Mouse (Mus musculus): ENCODE results near the gene Gm3476.
"Not testable (repeated sequence)": the region's sequence is repeated elsewhere in the genome, so short reads cannot be mapped to it uniquely, and the experiment has no call there.

Gm3476 gene

DNA sequence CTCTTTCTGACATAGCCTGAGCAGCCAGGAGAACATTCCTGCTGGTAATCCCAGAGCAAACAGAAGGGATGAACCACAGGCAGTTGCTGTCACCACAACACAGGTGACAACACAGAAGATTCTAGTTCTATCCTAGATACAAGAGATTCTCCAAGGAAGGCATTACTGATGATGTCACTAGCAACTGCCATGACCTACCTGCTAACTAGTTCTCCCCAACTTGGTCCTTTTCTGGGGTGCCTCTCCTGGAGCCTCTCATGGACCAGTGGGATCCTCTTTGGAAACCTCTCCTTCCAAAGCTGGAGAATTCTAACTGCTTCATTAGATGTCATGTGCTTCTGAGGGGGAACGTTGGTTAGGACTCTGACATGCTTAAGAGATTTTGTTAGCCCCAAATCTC is at the start of gene Gm3476:
Gene Gm3476 (minus strand): TSS at position 101 of the 400 bp plus-strand sequence.
- not testable (repeated sequence) for DNase-seq (ENCODE audit: low read depth, low spot score)

DNA sequence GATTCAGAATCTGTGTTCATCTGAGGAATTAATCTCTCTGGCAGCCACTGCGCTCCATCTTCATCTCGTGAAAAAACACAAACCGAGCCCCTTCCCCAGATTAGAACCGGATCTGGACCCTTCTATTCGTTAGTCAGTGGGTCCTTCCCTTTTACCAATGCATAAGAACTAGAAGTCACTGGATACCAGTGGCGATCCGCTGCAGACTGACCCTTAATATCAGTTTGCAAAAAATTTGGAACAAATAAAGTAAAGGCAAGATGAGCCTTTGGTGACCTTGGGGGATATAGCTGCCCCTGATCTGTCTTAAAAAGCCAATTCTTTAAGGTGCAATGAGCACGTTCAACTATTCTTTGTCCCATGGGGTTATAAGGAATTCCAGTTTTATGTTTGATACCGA is 37.9 kb upstream of the Gm3476 start:
- DNase-seq (ENCODE audit: low read depth, low spot score): not testable (repeated sequence)

DNA sequence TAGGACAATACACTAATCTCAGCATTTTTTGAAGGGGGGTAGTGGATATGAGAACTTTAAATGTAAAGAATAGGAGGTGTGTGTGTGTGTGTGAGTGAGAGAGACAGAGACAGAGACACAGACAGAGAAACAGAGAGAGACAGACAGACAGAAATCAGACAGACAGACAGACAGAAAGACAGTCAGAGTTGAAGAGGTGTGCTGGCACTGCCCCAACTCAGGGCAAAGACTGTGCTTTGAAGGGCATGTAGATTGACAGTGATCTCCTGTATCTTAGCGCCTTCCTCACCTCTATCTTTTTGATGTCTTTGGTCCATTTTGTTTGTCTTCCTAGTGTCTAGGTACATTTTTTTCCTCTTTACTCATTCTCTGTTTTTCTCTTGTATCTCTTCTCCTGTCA is 35.5 kb upstream of the Gm3476 start:
- DNase-seq (ENCODE audit: low read depth, low spot score): not testable (repeated sequence)

DNA sequence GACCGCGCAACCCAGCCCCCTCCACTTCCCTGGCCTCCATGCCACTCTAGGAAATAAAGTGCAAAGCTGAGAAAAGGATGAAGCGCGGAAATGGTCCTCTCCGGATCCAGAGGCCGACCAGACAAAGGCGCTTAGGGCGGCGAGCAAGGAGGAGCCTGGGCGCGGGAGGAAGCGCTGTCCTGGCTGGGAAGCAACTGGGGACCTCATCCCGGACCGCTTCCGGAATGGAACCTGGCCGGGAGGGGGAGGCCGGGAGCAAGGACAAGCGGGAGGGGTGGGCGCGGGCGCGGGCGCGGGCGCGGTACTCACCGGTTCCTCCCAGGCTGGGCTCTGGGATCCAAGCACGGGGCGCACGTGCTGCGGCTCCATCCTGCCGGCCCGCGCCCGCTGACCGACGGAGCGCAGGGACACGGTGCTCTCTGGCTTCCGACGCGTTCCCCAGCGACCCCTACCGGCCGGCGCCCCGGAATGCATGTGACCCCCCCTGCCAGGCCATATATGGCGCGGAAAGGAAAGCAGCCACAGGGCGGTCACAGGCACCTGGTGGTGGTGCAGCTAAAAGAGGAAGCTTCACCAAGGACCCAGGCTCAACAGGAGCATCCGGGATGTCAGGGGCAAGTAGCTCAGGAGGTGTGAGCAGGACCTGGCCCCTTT is 17.2 kb downstream of the Gm3476 start, which contains the start of gene Gm3468:
Gene Gm3468 (minus strand): TSS at position 394 of the 654 bp plus-strand sequence.
- DNase-seq (ENCODE audit: low read depth, low spot score): not testable (repeated sequence)

GRCm38 (mm10) chr14:6107500-6107899 is 18.1 kb downstream of the Gm3476 start:
- DNase-seq (ENCODE audit: low read depth, low spot score): not testable (repeated sequence)

DNA sequence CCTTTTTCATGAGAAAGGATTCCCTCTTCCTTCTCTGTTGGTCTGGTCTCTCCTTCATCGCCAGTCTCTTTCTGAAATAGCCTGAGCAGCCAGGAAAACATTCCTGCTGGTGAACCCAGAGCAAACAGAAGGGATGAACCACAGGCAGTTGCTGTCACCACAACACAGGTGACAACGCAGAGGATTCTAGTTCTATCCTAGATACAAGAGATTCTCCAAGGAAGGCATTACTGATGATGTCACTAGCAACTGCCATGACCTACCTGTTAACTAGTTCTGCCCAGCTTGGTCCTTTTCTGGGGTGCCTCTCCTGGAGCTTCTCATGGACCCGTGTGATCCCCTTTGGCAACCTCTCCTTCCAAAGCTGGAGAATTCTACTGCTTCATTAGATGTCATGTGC is 31.8 kb downstream of the Gm3476 start, which contains the start of gene Gm8206:
Gene Gm8206 (minus strand): TSS at position 101 of the 400 bp plus-strand sequence.
- DNase-seq (ENCODE audit: low read depth, low spot score): not testable (repeated sequence)

GRCm38 (mm10) chr14:6058167-6058566 is 67.4 kb downstream of the Gm3476 start, which contains the start of gene Gm6337:
Gene Gm6337 (minus strand): TSS chr14:6058267.
- not testable (repeated sequence) for DNase-seq (ENCODE audit: low read depth, low spot score)

Data from retina, adult 2 months (tissue).